Mouse (Mus musculus) ES-Bruce4 (cell line): ENCODE measurements around the gene BC035947.

Experiments used
- CTCF ChIP-seq: IDR thresholded peaks from one replicate; pipeline ENCODE4 v1.8.1; 2011; ENCODE audit warnings: low read depth, low read length
- EP300 ChIP-seq: IDR thresholded peaks from 2 replicates; pipeline ENCODE4 v1.6.1; 2011; ENCODE audit warnings: low read depth, low read length; ENCODE audit not compliant: insufficient read depth
- POLR2A ChIP-seq: IDR thresholded peaks from one replicate; pipeline ENCODE4 v1.8.1; 2011; ENCODE audit warnings: low read length; ENCODE audit not compliant: insufficient read depth

DNA sequence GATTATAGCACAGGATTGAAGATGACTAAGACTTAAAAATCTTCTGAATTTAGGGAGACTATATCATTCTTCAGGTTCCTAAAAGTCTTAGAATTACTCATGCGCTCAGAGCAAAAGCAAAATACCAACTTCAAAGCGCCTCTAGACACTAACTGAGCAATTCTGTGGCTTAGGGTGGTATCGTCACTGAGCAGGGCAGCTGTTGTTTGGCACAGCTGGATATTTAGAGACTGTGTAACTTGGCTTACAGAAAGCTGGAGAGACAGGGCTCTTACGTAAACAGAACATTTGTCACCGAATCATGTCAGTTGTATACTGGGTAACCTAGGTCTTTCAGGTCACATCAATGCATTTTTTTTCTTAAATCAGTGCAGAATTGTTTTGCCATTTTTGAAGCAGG, 26.4 kb upstream of the BC035947 start:
- TF ChIP-seq POLR2A (no peak), CTCF (no peak), EP300 (no peak)
